Mouse (Mus musculus): ENCODE data around the gene Igf1r. TPM values are rescaled to one million over a fixed set of nuclear protein-coding genes. Genes with fewer than 3 reads are reported as not detected.

Gene Igf1r
- polyA plus RNA-seq, 1 experiment from 2014 or later: 36.6 TPM

GRCm38 (mm10) chr7:68223356-68223808 lies 270.8 kb downstream of the Igf1r start:
- Histone ChIP-seq H3K4me2 (replicated peaks) (no peak overlapping the region), H3K36me3 (peaks cover 52% of the 10 kb centered on the region), H3K27me3 (no peaks in the 10 kb centered on the region), H3K9me3 (no peaks in the 10 kb centered on the region), H3K9ac (0 out of 2 replicates have a peak overlapping the region, but pooled peaks have one; percentile 8), H3K4me1 (peaks cover 21% of the 10 kb centered on the region), H3K27ac (peak overlapping the region; percentile 62), H3K4me3 (no peak overlapping the region)
- 24% methylated on average over 13 of the region's 13 CpGs for WGBS
- peak; percentile 37; the same call in 1 of the 2 replicates for ATAC-seq (ENCODE audit: insufficient number of reproducible peaks, insufficient read depth, low FRiP score, low TSS enrichment)

- Histone ChIP-seq H3K4me2 (replicated peaks) (no peak overlapping the region), H3K9ac (no peak overlapping the region), H3K4me1 (peaks cover 24% of the 10 kb centered on the region), H3K4me3 (no peak overlapping the region), H3K27ac (peak overlapping the region; percentile 62), H3K36me3 (peaks cover 46% of the 10 kb centered on the region), H3K27me3 (no peaks in the 10 kb centered on the region), H3K9me3 (no peaks in the 10 kb centered on the region)
- no peak for ATAC-seq (ENCODE audit: insufficient number of reproducible peaks, insufficient read depth, low FRiP score, low TSS enrichment)
- WGBS: 90% methylated on average over 5 of the region's 5 CpGs
Measured at GRCm38 (mm10) chr7:68224006-68224405, 271.4 kb downstream of the Igf1r start.

DNA sequence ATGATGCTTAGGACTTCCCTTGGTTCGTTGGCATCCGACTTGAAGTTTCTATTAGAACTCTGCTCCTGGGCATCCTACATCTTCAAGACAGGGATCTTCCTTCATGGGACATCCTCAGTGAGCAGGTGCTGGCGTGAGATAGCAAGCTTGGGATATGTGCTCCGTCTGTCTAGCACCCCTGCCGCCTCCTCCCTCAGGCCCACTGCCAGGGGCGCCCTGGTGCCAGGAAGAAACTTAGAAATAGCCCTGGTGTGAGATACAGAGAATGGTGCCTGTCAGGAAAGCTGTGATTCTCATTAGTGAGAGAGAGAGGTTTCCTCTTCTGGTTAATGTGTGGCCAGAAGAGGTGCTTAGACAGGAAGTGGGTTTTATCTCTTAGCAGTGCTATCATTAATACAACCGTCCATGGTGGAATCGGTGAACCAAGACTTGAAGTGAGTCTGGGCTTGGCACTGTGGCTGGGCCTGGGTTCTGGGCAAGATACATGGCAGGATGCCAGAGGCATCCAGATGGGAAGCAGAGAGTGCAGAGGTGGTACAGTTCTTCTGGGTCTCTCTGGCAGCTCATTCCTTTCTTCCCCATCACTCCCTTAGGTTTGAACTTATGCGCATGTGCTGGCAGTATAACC lies 272.9 kb downstream of the Igf1r start:
- WGBS: 90% methylated on average over 9 of the region's 9 CpGs

GRCm38 (mm10) chr7:68227021-68227420 lies 274.4 kb downstream of the Igf1r start:
- WGBS: 80% methylated on average over 11 of the region's 11 CpGs
- peaks cover 24% of the 10 kb centered on the region for H3K4me1 ChIP-seq
- no peak overlapping the region for H3K4me3 ChIP-seq
- no peak overlapping the region for H3K4me2 ChIP-seq (replicated peaks)
- ATAC-seq (ENCODE audit: insufficient number of reproducible peaks, insufficient read depth, low FRiP score, low TSS enrichment): no peak
- no peaks in the 10 kb centered on the region for H3K9me3 ChIP-seq
- H3K27me3 ChIP-seq: no peaks in the 10 kb centered on the region
- peaks cover 45% of the 10 kb centered on the region for H3K36me3 ChIP-seq
- no peak overlapping the region for H3K9ac ChIP-seq
- H3K27ac ChIP-seq: no peak overlapping the region

More for the DNA sequence above, 272.9 kb downstream of the Igf1r start:
- Histone ChIP-seq H3K27ac (no peak overlapping the region), H3K4me3 (no peak overlapping the region), H3K4me2 (replicated peaks) (no peak overlapping the region), H3K4me1 (peaks cover 24% of the 10 kb centered on the region), H3K27me3 (no peaks in the 10 kb centered on the region), H3K9ac (no peak overlapping the region), H3K36me3 (peaks cover 35% of the 10 kb centered on the region), H3K9me3 (no peaks in the 10 kb centered on the region)
- no peak for ATAC-seq (ENCODE audit: insufficient number of reproducible peaks, insufficient read depth, low FRiP score, low TSS enrichment)

- no peak overlapping the region for H3K4me3 ChIP-seq
- H3K9me3 ChIP-seq: no peaks in the 10 kb centered on the region
- no peak for ATAC-seq (ENCODE audit: insufficient number of reproducible peaks, insufficient read depth, low FRiP score, low TSS enrichment)
- no peak overlapping the region for H3K9ac ChIP-seq
- H3K4me1 ChIP-seq: peaks cover 24% of the 10 kb centered on the region
- H3K27ac ChIP-seq: peak overlapping the region; percentile 25
- no peak overlapping the region for H3K4me2 ChIP-seq (replicated peaks)
- WGBS: 85% methylated on average over 4 of the region's 4 CpGs
- H3K36me3 ChIP-seq: peaks cover 45% of the 10 kb centered on the region
- H3K27me3 ChIP-seq: no peaks in the 10 kb centered on the region
Measured at GRCm38 (mm10) chr7:68227621-68228020, 275.0 kb downstream of the Igf1r start.

DNA sequence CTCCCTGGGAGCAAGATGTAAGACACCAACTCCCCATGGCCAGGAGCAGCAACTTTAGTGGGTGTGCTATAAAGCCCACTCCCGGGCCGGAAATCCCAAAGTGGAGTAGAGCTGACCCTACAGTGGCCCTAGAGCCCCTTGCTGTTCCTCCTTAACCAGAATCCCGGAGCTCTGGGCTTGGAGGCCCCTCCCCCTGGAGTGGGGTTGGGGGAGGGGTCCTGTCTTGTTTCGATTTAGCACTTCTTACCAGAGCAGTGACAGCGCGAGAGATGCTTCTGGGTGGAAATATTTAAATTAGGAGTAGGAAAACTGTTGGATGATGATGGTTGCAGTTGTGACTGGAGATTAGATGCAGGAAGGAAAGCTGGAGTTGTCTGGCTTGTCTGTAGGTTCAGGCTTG lies 275.9 kb downstream of the Igf1r start:
- H3K4me3 ChIP-seq: no peak overlapping the region
- no peak overlapping the region for H3K27ac ChIP-seq
- no peak for ATAC-seq (ENCODE audit: insufficient number of reproducible peaks, insufficient read depth, low FRiP score, low TSS enrichment)
- no peak overlapping the region for H3K9ac ChIP-seq
- H3K4me1 ChIP-seq: peaks cover 20% of the 10 kb centered on the region
- H3K36me3 ChIP-seq: peaks cover 43% of the 10 kb centered on the region
- H3K9me3 ChIP-seq: no peaks in the 10 kb centered on the region
- no peak overlapping the region for H3K4me2 ChIP-seq (replicated peaks)
- H3K27me3 ChIP-seq: no peaks in the 10 kb centered on the region
- 25% methylated on average over 6 of the region's 6 CpGs for WGBS

- no peaks in the 10 kb centered on the region for H3K27me3 ChIP-seq
- H3K36me3 ChIP-seq: peaks cover 31% of the 10 kb centered on the region
- 94% methylated on average over 9 of the region's 9 CpGs for WGBS
- H3K9ac ChIP-seq: no peak overlapping the region
- no peaks in the 10 kb centered on the region for H3K9me3 ChIP-seq
- no peak overlapping the region for H3K27ac ChIP-seq
- no peak for ATAC-seq (ENCODE audit: insufficient number of reproducible peaks, insufficient read depth, low FRiP score, low TSS enrichment)
- H3K4me2 ChIP-seq (replicated peaks): no peak overlapping the region
- H3K4me3 ChIP-seq: no peak overlapping the region
- H3K4me1 ChIP-seq: peaks cover 26% of the 10 kb centered on the region
Measured at GRCm38 (mm10) chr7:68230831-68231230, 278.2 kb downstream of the Igf1r start.

DNA sequence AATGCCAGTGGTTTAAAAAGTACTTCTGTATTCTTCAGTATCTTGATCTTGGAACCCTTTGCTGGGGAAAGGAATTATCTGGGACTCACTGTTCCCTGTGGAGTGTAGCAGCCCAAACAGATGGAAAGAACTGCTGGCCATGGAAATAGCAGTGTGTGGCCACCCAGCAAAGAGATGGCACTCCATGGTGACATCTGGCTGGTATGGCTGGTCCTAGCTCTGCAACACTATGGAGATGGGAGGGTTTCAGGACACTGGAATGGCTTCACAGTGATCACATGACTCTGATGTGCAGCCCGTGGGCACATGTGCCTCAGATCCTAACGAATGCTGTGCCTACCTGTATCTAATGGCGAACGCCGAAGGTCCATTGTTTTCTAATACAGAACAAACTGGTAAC lies 279.9 kb downstream of the Igf1r start:
- Histone ChIP-seq H3K9me3 (no peaks in the 10 kb centered on the region), H3K36me3 (peaks cover 17% of the 10 kb centered on the region), H3K4me3 (no peak overlapping the region), H3K27ac (peak overlapping the region; percentile 75), H3K4me2 (replicated peaks) (no peak overlapping the region), H3K9ac (no peak overlapping the region), H3K27me3 (no peaks in the 10 kb centered on the region), H3K4me1 (peaks cover 26% of the 10 kb centered on the region)
- WGBS: 81% methylated on average over 5 of the region's 5 CpGs
- no peak for ATAC-seq (ENCODE audit: insufficient number of reproducible peaks, insufficient read depth, low FRiP score, low TSS enrichment)

GRCm38 (mm10) chr7:68233619-68234223 lies 281.1 kb downstream of the Igf1r start:
- peaks cover 13% of the 10 kb centered on the region for H3K36me3 ChIP-seq
- H3K4me3 ChIP-seq: no peak overlapping the region
- peak overlapping the region; percentile 68 for H3K27ac ChIP-seq
- no peak overlapping the region for H3K9ac ChIP-seq
- 24% methylated on average over 12 of the region's 13 CpGs for WGBS
- no peaks in the 10 kb centered on the region for H3K9me3 ChIP-seq
- H3K27me3 ChIP-seq: no peaks in the 10 kb centered on the region
- ATAC-seq (ENCODE audit: insufficient number of reproducible peaks, insufficient read depth, low FRiP score, low TSS enrichment): peak; percentile 58; the same call in 1 of the 2 replicates
- no peak overlapping the region; the same call in 1 of the 2 replicates for H3K4me2 ChIP-seq (replicated peaks)
- peaks cover 16% of the 10 kb centered on the region for H3K4me1 ChIP-seq

DNA sequence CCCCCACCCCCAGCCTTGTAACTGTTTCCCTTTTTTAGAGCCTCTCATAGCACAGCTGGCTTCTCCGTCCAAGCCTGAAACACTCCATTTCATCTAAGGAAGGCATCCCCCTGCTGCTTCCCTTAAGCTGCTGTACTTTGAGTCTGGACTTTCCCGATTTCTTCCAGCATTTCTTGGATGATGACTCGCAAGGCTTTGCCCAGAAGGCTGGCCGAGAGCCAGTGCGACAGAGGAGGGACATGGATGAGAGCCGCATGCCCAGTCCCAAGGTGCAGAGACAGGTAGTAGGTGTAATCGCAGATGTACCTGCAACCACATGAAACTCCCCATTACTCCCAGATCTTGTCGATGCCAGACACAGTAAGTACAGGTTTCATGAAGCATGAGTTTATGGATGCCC lies 284.2 kb downstream of the Igf1r start:
- Histone ChIP-seq H3K9me3 (no peaks in the 10 kb centered on the region), H3K4me1 (peaks cover 20% of the 10 kb centered on the region), H3K9ac (no peak overlapping the region), H3K27ac (no peak overlapping the region), H3K36me3 (no peaks in the 10 kb centered on the region), H3K27me3 (no peaks in the 10 kb centered on the region), H3K4me3 (no peak overlapping the region), H3K4me2 (replicated peaks) (no peak overlapping the region)
- no peak for ATAC-seq (ENCODE audit: insufficient number of reproducible peaks, insufficient read depth, low FRiP score, low TSS enrichment)
- WGBS: 88% methylated on average over 8 of the region's 8 CpGs

DNA sequence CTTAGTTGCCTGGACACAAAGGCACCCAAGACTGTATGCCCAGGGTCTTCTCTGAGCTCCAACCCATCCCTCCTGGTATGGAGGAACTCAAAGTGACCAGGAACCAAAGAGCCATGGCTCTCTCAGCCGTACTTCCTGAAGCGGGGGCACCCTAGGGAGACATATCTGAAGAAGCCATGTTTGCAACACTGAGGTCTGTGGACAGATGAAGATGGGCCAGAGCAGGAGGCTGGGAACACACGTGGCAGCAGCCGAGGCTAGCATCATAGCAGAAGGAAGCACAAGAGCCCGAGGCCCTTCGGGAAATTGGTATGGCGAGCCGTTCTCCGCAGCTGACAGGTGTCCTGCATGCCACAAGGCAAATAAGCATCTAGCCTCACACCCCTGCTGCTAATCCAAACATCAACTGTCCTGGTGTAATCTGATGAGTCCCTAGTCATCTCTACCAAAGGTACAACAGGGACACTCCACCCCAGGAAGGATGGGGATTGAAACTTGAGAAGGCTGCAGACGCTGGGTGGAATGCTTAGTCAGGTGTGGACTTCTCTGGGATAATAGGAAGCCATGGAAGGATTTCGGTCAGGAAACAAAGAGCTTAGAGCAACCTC lies 286.7 kb downstream of the Igf1r start:
- H3K27ac ChIP-seq: no peak overlapping the region
- 56% methylated on average over 11 of the region's 11 CpGs for WGBS
- no peak overlapping the region for H3K9ac ChIP-seq

DNA sequence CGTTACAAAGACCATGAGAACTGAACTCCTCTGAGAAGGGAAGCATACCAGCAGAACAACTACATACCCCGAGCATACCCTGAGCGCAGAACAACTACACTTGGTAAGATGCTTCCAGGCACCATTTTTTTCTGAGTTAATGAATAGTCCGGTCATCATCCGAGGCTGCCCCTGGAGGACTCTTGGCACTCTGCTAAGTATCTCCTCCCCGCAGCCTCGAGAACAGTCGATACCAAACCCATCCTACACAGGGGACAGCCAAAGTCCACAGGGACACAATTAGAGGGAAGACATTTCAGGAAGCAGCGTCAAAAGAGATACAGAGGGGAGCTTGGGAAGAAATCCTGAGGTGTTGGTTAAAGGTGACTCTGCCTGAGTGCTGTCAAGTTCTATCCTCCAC lies 288.6 kb downstream of the Igf1r start:
- H3K9me3 ChIP-seq: no peaks in the 10 kb centered on the region

More for the DNA sequence above, 286.7 kb downstream of the Igf1r start:
- H3K36me3 ChIP-seq: no peaks in the 10 kb centered on the region
- no peak for ATAC-seq (ENCODE audit: insufficient number of reproducible peaks, insufficient read depth, low FRiP score, low TSS enrichment)
- no peak overlapping the region for H3K4me3 ChIP-seq
- peaks cover 5% of the 10 kb centered on the region for H3K4me1 ChIP-seq
- H3K9me3 ChIP-seq: no peaks in the 10 kb centered on the region
- no peak overlapping the region for H3K4me2 ChIP-seq (replicated peaks)
- no peaks in the 10 kb centered on the region for H3K27me3 ChIP-seq

More for the DNA sequence above, 288.6 kb downstream of the Igf1r start:
- Histone ChIP-seq H3K4me1 (0 out of 2 replicates have a peak, but pooled peaks cover 4% of the 10 kb centered on the region), H3K27ac (no peak overlapping the region), H3K4me2 (replicated peaks) (no peak overlapping the region), H3K27me3 (no peaks in the 10 kb centered on the region), H3K36me3 (no peaks in the 10 kb centered on the region), H3K4me3 (no peak overlapping the region), H3K9ac (no peak overlapping the region)
- ATAC-seq (ENCODE audit: insufficient number of reproducible peaks, insufficient read depth, low FRiP score, low TSS enrichment): no peak
- WGBS: 81% methylated on average over 9 of the region's 9 CpGs

All from embryonic facial prominence, embryonic 12.5 days (tissue).